ENCODE assay signal across 12 mouse cellular contexts in the genomic region with DNA sequence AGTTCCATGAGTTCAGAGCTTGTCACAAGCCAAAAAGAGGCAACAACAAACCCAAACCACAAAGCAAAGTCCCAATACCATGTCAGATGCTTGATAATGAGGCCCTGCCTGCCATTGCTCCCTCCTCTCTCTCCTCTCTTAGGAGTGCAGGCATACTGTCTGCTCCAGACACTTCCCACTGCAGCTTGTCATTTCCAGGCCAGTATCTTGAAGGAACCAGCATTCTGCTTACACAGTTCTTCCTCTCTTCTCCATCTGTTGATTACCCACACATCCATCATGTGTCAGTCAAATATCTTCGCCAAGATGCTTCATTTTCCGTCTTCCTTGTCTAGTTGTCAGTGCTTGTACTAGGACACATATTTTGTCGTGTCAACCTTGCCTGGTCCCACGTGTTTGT.
"Had no signal": no experiment of that assay in that cellular context is flagged by ENCODE, and none has a peak within 500 bp of the region (broad histone marks: within the 10 kb centered on the region; RNA-seq: fewer than 3 reads in every experiment).

No protein-coding gene starts in this region.

- H3K4me2 ChIP-seq: liver, embryonic 15.5 days; lung, embryonic 14.5 days had no signal

- DNase-seq: kidney, adult 8-10 months; kidney, postnatal 25 days; lung, embryonic 14.5 days; lung, postnatal 10 days; lung, postnatal 4 days; midbrain, embryonic 14.5 days; right cerebral cortex, postnatal 14 days; thymus, postnatal 36 days had no signal

- H3K4me3 ChIP-seq: left cerebral cortex, adult 2 months; liver, embryonic 15.5 days; midbrain, embryonic 10.5 days had no signal

- H3K36me3 ChIP-seq: liver, embryonic 15.5 days; midbrain, embryonic 10.5 days had no signal

- H3K27ac ChIP-seq: left cerebral cortex, adult 2 months; liver, embryonic 15.5 days; midbrain, embryonic 10.5 days had no signal

- H3K9ac ChIP-seq: liver, embryonic 15.5 days; lung, embryonic 14.5 days had no signal

- H3K9me3 ChIP-seq: liver, embryonic 15.5 days; midbrain, embryonic 10.5 days had no signal

- ATAC-seq: intestine, embryonic 16.5 days had no signal
